Mouse (Mus musculus): ENCODE measurements around the gene Esp38. TPM values are rescaled to one million over a fixed set of nuclear protein-coding genes. Genes with fewer than 3 reads are reported as not detected.
"Not testable (repeated sequence)": the region's sequence is repeated elsewhere in the genome, so short reads cannot be mapped to it uniquely, and the experiment has no call there.

The Esp38 gene
- not detected in 2 replicates for polyA plus RNA-seq (2016; fragmentation: Nextera tagmentation; extraction: Ambion mirVana)

- no peak for ATAC-seq (ENCODE audit: insufficient number of reproducible peaks, insufficient read depth, low FRiP score, low TSS enrichment)
Measured at GRCm38 (mm10) chr17:39950220-39950619, at the start of gene Esp38. Gene Esp38 (plus strand): TSS chr17:39950520.

GRCm38 (mm10) chr17:39902928-39903545, 47.3 kb upstream of the Esp38 start:
- not testable (repeated sequence) for H3K4me1 ChIP-seq; H3K4me2 ChIP-seq (replicated peaks); ATAC-seq (ENCODE audit: insufficient number of reproducible peaks, insufficient read depth, low FRiP score, low TSS enrichment); H3K36me3 ChIP-seq; H3K27ac ChIP-seq; H3K9ac ChIP-seq; H3K4me3 ChIP-seq; H3K9me3 ChIP-seq; H3K27me3 ChIP-seq
- WGBS, result 52% methylated on average over 8 of the region's 8 CpGs

More at GRCm38 (mm10) chr17:39950220-39950619, at the start of gene Esp38:
- Histone ChIP-seq H3K27me3 (no peaks in the 10 kb centered on the region), H3K4me1 (no peaks in the 10 kb centered on the region), H3K9me3 (no peaks in the 10 kb centered on the region), H3K4me3 (no peak within 1 kb of the TSS), H3K36me3 (no peaks in the 10 kb centered on the region), H3K9ac (no peak within 1 kb of the TSS), H3K4me2 (replicated peaks) (no peak within 1 kb of the TSS), H3K27ac (no peak within 1 kb of the TSS)
- WGBS, result 86% methylated on average over 3 of the region's 3 CpGs

Other genes starting within 250 kb of the Esp38 start
- not detected in 2 replicates for gene AC192777.2, start 144.9 kb downstream of the Esp38 start, polyA plus RNA-seq (2016; fragmentation: Nextera tagmentation; extraction: Ambion mirVana)